In the genomic region with DNA sequence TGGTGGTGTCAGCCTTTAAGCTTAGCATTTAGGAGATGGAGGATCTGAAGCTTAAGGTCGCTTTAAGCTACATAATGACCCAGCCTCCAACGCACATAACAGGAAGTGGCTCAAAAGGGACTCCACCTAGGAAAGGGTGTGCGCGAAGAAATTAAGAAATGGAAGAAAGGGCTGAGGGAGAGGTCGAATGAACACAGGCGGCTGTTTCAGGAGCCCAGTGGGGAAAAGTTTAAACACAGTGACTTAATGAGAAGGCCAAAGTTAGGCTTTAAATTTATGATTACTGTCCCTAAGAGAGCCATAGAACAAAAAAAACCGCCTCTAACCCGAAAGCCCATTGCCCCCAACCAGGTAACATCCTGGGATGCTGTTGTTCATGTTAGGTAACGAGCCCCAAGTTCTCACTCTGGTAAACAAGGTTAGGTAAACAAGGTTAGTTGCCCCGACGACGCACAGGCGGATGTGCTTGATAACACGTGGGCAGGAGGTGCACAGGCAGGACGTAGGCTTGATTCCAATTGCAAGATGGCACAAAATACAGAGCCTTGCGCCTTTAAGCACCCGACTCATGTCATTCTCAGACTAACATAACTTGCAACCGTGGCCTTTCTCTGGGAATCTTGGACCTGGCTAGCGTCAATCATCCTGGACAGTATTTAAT, we compare ENCODE assay signal across 13 mouse cellular contexts.
DNase-seq lines count a peak whose midpoint lies in the region; TF ChIP-seq lines count a peak whose summit lies in the region.
"Had no signal": no experiment of that assay in that cellular context is flagged by ENCODE, and none has a peak within 500 bp of the region (broad histone marks: within the 10 kb centered on the region; RNA-seq: fewer than 3 reads in every experiment).

No protein-coding gene starts in this region.

- DNase-seq in gastrocnemius, postnatal 10 days: peak; percentile 1
- DNase-seq in gastrocnemius, adult 8-10 months (ENCODE audit: low spot score in 2 of 2): no peak
- peak; percentile 93 for DNase-seq in CD4-positive, CD25-positive, alpha-beta regulatory T cell, adult 2 months (ENCODE audit: low read depth, low spot score)
- peak; percentile 96 for DNase-seq in induced T-regulatory cell, adult 2 months (ENCODE audit: low read depth)
- DNase-seq in spleen, adult 2 months (ENCODE audit: low read depth in 1 of 2, low spot score in 2 of 2): peak; percentile 58 to 88
- DNase-seq in layer of hippocampus, adult 11-12 months (ENCODE audit: low spot score): no peak
- DNase-seq in kidney, adult 2 months: no peak
- DNase-seq in urinary bladder, postnatal 14 days (ENCODE audit: low spot score): no peak
- DNase-seq: cerebellum, postnatal 14 days; kidney, adult 18-20 months; layer of hippocampus, adult 9-11 months had no signal

- H3K27ac ChIP-seq in spleen, adult 2 months (ENCODE audit: insufficient read depth, low read length): peak overlapping the region; percentile 100
- no peak overlapping the region for H3K27ac ChIP-seq in kidney, adult 2 months (ENCODE audit: insufficient read depth, low read depth, low read length)
- H3K27ac ChIP-seq: hindbrain, embryonic 10.5 days; limb, embryonic 10.5 days had no signal

- H3K27me3 ChIP-seq in spleen, adult 2 months (ENCODE audit: control insufficient read depth, insufficient read depth, low read length): no peaks in the 10 kb centered on the region
- no peaks in the 10 kb centered on the region for H3K27me3 ChIP-seq in kidney, adult 2 months (replicated peaks; ENCODE audit: control insufficient read depth, insufficient read depth, low read length)

- H3K36me3 ChIP-seq in spleen, adult 2 months (ENCODE audit: control insufficient read depth, insufficient read depth, low read length): no peaks in the 10 kb centered on the region
- H3K36me3 ChIP-seq in kidney, adult 2 months (ENCODE audit: control insufficient read depth, insufficient read depth, low read length): no peaks in the 10 kb centered on the region
- H3K36me3 ChIP-seq: hindbrain, embryonic 10.5 days; limb, embryonic 10.5 days had no signal

- H3K4me3 ChIP-seq in spleen, adult 2 months (ENCODE audit: extremely low read depth, insufficient read depth, insufficient read length): peak overlapping the region; percentile 62; the same call in 1 of the 2 replicates
- no peak overlapping the region for H3K4me3 ChIP-seq in kidney, adult 2 months (ENCODE audit: insufficient read depth, low read depth, low read length)
- H3K4me3 ChIP-seq: hindbrain, embryonic 10.5 days; limb, embryonic 10.5 days had no signal

- TF ChIP-seq POLR2A in spleen, adult 2 months (IDR thresholded peaks at IDR 0.05; ENCODE audit: low read depth, low read length): peak; percentile 14; the same call in 1 of the 2 replicates
- TF ChIP-seq POLR2A in kidney, adult 2 months (IDR thresholded peaks at IDR 0.05; ENCODE audit: low read depth, low read length): no peak

- TF ChIP-seq CTCF in spleen, adult 2 months (IDR thresholded peaks at IDR 0.05; ENCODE audit: extremely low read depth, insufficient read depth, insufficient read length, insufficient replicate concordance): no peak
- no peak for TF ChIP-seq CTCF in kidney, adult 2 months (conservative IDR thresholded peaks at IDR 0.05; ENCODE audit: insufficient read depth, insufficient read length, low read depth, low read length)

- WGBS in spleen, adult 2 months: 39% methylated on average over 19 of the region's 19 CpGs
- WGBS in kidney, adult 2 months: 72% methylated on average over 19 of the region's 19 CpGs

- peaks cover 52% of the 10 kb centered on the region for H3K4me1 ChIP-seq in spleen, adult 2 months (ENCODE audit: control insufficient read depth, insufficient read depth, insufficient read length)
- no peaks in the 10 kb centered on the region for H3K4me1 ChIP-seq in kidney, adult 2 months (ENCODE audit: control insufficient read depth, insufficient read depth, low read length)

Comparison
In these comparisons a context has a peak if more than half of its experiments do, and no peak if none do; other contexts are left out.
1. DNase-seq: peak in gastrocnemius, postnatal 10 days (single experiment), CD4-positive, CD25-positive, alpha-beta regulatory T cell, adult 2 months (single experiment), induced T-regulatory cell, adult 2 months (single experiment) and spleen, adult 2 months (2 of 2); none in gastrocnemius, adult 8-10 months (0 of 2), layer of hippocampus, adult 11-12 months (single experiment), kidney, adult 2 months (single experiment) and urinary bladder, postnatal 14 days (single experiment).